Mouse (Mus musculus) urinary bladder, adult 18-20 months (tissue): Measurements from ENCODE around the gene Camta1.

ENCODE experiments used
- DNase-seq, 2 experiments: peaks; one replicate each; pipeline ENCODE4 v3.0.0; 2022; ENCODE audit warnings: low spot score in 2 of 2, mixed read lengths in 2 of 2

The Camta1 gene

GRCm38 (mm10) chr4:151154306-151154705 lies 707.4 kb downstream of the Camta1 start:
- DNase-seq: no peak

GRCm38 (mm10) chr4:151152010-151152409 lies 709.7 kb downstream of the Camta1 start:
- DNase-seq: no peak

GRCm38 (mm10) chr4:151150842-151151241 lies 710.8 kb downstream of the Camta1 start:
- DNase-seq: no peak

- no peak for DNase-seq
These were observed 711.6 kb downstream of the Camta1 start for GRCm38 (mm10) chr4:151150115-151150514.

- no peak for DNase-seq
These were observed 714.1 kb downstream of the Camta1 start for GRCm38 (mm10) chr4:151147541-151147940.

- no peak for DNase-seq
These were observed 717.6 kb downstream of the Camta1 start for GRCm38 (mm10) chr4:151144121-151144520.

- peak; percentile 82 to 97 for DNase-seq
These were observed 720.3 kb downstream of the Camta1 start for GRCm38 (mm10) chr4:151141196-151141880.

GRCm38 (mm10) chr4:151140368-151140982 lies 721.2 kb downstream of the Camta1 start:
- no peak for DNase-seq

- peak; percentile 41 to 65 for DNase-seq
These were observed 722.4 kb downstream of the Camta1 start for GRCm38 (mm10) chr4:151139053-151139840.

- no peak for DNase-seq
These were observed 723.1 kb downstream of the Camta1 start for GRCm38 (mm10) chr4:151138586-151138985.

- DNase-seq: no peak
These were observed 723.5 kb downstream of the Camta1 start for GRCm38 (mm10) chr4:151138135-151138534.

GRCm38 (mm10) chr4:151137701-151138100 lies 724.0 kb downstream of the Camta1 start:
- no peak for DNase-seq

- no peak for DNase-seq
These were observed 726.2 kb downstream of the Camta1 start for GRCm38 (mm10) chr4:151135491-151135890.

- no peak for DNase-seq
These were observed 727.9 kb downstream of the Camta1 start for GRCm38 (mm10) chr4:151133760-151134159.

GRCm38 (mm10) chr4:151132493-151132892 lies 729.2 kb downstream of the Camta1 start:
- DNase-seq: no peak

- peak in 1 of 2 experiments; percentile 45 for DNase-seq
These were observed 730.8 kb downstream of the Camta1 start for GRCm38 (mm10) chr4:151130756-151131490.

- no peak for DNase-seq
These were observed 731.7 kb downstream of the Camta1 start for GRCm38 (mm10) chr4:151129725-151130557.

GRCm38 (mm10) chr4:151128641-151129541 lies 732.8 kb downstream of the Camta1 start:
- DNase-seq: peak in 1 of 2 experiments; percentile 30

- DNase-seq: no peak
These were observed 733.8 kb downstream of the Camta1 start for GRCm38 (mm10) chr4:151127636-151128548.
